Mouse (Mus musculus) MEL (cell line): ENCODE data around the gene Mbtd1. TPM values are rescaled to one million over a fixed set of nuclear protein-coding genes. Genes with fewer than 3 reads are reported as not detected.

Source experiments
- DNase-seq: peaks from one replicate; pipeline ENCODE4 v3.0.0; 2011; ENCODE audit warnings: low read depth, low spot score
- H3K27ac ChIP-seq: 2 replicates; pipeline ENCODE4 v1.5.1; 2012; ENCODE audit warnings: low read depth, mild to moderate bottlenecking, control low read depth, low read length, moderate library complexity; ENCODE audit not compliant: control insufficient read depth
- H3K27me3 ChIP-seq, 2 experiments: fragments of 150-350 bp in 1 of 2; sonication (generic) in 1 of 2; 2 replicates each; pipeline ENCODE4 v1.6.1; 2012; ENCODE audit warnings: low read length in 2 of 2, mild to moderate bottlenecking in 2 of 2, improper control_type of control experiment in 1 of 2, moderate library complexity in 1 of 2; ENCODE audit not compliant: insufficient read depth in 2 of 2, control insufficient read depth in 1 of 2
- H3K36me3 ChIP-seq, 2 experiments: 2 replicates each; pipeline ENCODE4 v1.6.1; 2012 to 2014; ENCODE audit warnings: low read length in 2 of 2, improper control_type of control experiment in 1 of 2, inconsistent platforms in 1 of 2, mild to moderate bottlenecking in 1 of 2; ENCODE audit not compliant: insufficient read depth in 2 of 2, control insufficient read depth in 1 of 2
- H3K4me1 ChIP-seq, 2 experiments: fragments of 150-350 bp in 1 of 2; sonication (generic) in 1 of 2; 2 replicates each; pipeline ENCODE4 v1.6.1; 2012; ENCODE audit warnings: low read length in 2 of 2, improper control_type of control experiment in 1 of 2, mild to moderate bottlenecking in 1 of 2; ENCODE audit not compliant: insufficient read depth in 2 of 2, control insufficient read depth in 1 of 2
- H3K4me3 ChIP-seq, 2 experiments: fragments of 150-350 bp in 1 of 2; sonication (generic) in 1 of 2; 2 replicates each; pipeline ENCODE4 v1.5.1; 2012; ENCODE audit warnings: low read depth in 2 of 2, low read length in 2 of 2, mild to moderate bottlenecking in 2 of 2, moderate library complexity in 2 of 2, control low read depth in 1 of 2, improper control_type of control experiment in 1 of 2; ENCODE audit not compliant: control insufficient read depth in 1 of 2, insufficient read depth in 1 of 2
- H3K79me2 ChIP-seq: 2 replicates; pipeline ENCODE4 v1.6.1; 2012; ENCODE audit warnings: mild to moderate bottlenecking, low read length, moderate library complexity; ENCODE audit not compliant: control insufficient read depth, poor library complexity, insufficient read depth
- H3K9ac ChIP-seq: 2 replicates; pipeline ENCODE4 v1.6.1; 2012; ENCODE audit warnings: low read depth, mild to moderate bottlenecking, control low read depth, low read length, moderate library complexity; ENCODE audit not compliant: control insufficient read depth, poor library complexity, severe bottlenecking
- H3K9me3 ChIP-seq: fragments of 150-350 bp; sonication (generic); replicated peaks from 2 replicates; pipeline ENCODE4 v1.6.1; 2012; ENCODE audit warnings: mild to moderate bottlenecking, low read length, improper control_type of control experiment, moderate library complexity; ENCODE audit not compliant: insufficient read depth
- BHLHE40 ChIP-seq: IDR thresholded peaks from 2 replicates; pipeline ENCODE4 v1.6.1; 2012; ENCODE audit warnings: low read depth, mild to moderate bottlenecking, inconsistent platforms, low read length, improper control_type of control experiment, borderline replicate concordance
- CHD1 ChIP-seq: IDR thresholded peaks from 2 replicates; pipeline ENCODE4 v1.6.1; 2012; ENCODE audit warnings: low read depth, mild to moderate bottlenecking, inconsistent platforms, low read length, improper control_type of control experiment
- CHD2 ChIP-seq: IDR thresholded peaks from 2 replicates; pipeline ENCODE4 v1.6.1; 2011; ENCODE audit warnings: low read length, improper control_type of control experiment
- E2F4 ChIP-seq: IDR thresholded peaks from 2 replicates; pipeline ENCODE4 v1.6.1; 2011; ENCODE audit warnings: low read depth, low read length, improper control_type of control experiment, borderline replicate concordance
- ELF1 ChIP-seq: IDR thresholded peaks from 2 replicates; pipeline ENCODE4 v1.6.1; 2014; ENCODE audit warnings: low read depth, mild to moderate bottlenecking, inconsistent platforms, low read length, improper control_type of control experiment, moderate library complexity
- GABPA ChIP-seq: IDR thresholded peaks from 2 replicates; pipeline ENCODE4 v1.6.1; 2012; ENCODE audit warnings: low read depth, mild to moderate bottlenecking, inconsistent platforms, low read length, improper control_type of control experiment, moderate library complexity
- JUND ChIP-seq: IDR thresholded peaks from 2 replicates; pipeline ENCODE4 v1.6.1; 2011; ENCODE audit warnings: low read depth, mild to moderate bottlenecking, improper control_type of control experiment, low read length
- KAT2A ChIP-seq: conservative IDR thresholded peaks from 2 replicates; pipeline ENCODE4 v1.6.1; 2012; ENCODE audit warnings: low read depth, low read length, improper control_type of control experiment, inconsistent platforms
- MAFK ChIP-seq: IDR thresholded peaks from 2 replicates; pipeline ENCODE4 v1.6.1; 2011; ENCODE audit warnings: low read depth, mild to moderate bottlenecking, low read length, improper control_type of control experiment, borderline replicate concordance
- MAX ChIP-seq: IDR thresholded peaks from 2 replicates; pipeline ENCODE4 v1.6.1; 2011; ENCODE audit warnings: low read length, improper control_type of control experiment
- MAZ ChIP-seq: IDR thresholded peaks from 2 replicates; pipeline ENCODE4 v1.6.1; 2012; ENCODE audit warnings: low read depth, mild to moderate bottlenecking, inconsistent platforms, low read length, improper control_type of control experiment
- MEF2A ChIP-seq: IDR thresholded peaks from 2 replicates; pipeline ENCODE4 v1.6.1; 2014; ENCODE audit warnings: low read depth, mild to moderate bottlenecking, inconsistent platforms, low read length, improper control_type of control experiment; ENCODE audit not compliant: poor library complexity, insufficient replicate concordance, severe bottlenecking; ENCODE audit errors: extremely low read depth
- MYB ChIP-seq: IDR thresholded peaks from 2 replicates; pipeline ENCODE4 v1.6.1; 2011; ENCODE audit warnings: mild to moderate bottlenecking, low read depth, low read length, improper control_type of control experiment
- NRF1 ChIP-seq: IDR thresholded peaks from 2 replicates; pipeline ENCODE4 v1.6.1; 2014; ENCODE audit warnings: low read depth, mild to moderate bottlenecking, inconsistent platforms, low read length, improper control_type of control experiment, moderate library complexity; ENCODE audit not compliant: poor library complexity, insufficient read depth, severe bottlenecking
- POLR2A ChIP-seq, 2 experiments: IDR thresholded peaks; 2 replicates each; pipeline ENCODE4 v1.6.1; 2011 to 2012; ENCODE audit warnings: low read length in 2 of 2, mild to moderate bottlenecking in 2 of 2, control low read depth in 1 of 2, improper control_type of control experiment in 1 of 2, low read depth in 1 of 2, moderate library complexity in 1 of 2; ENCODE audit not compliant: control insufficient read depth in 1 of 2, insufficient read depth in 1 of 2, poor library complexity in 1 of 2
- POLR2AphosphoS5 ChIP-seq: IDR thresholded peaks from 2 replicates; pipeline ENCODE4 v1.6.1; 2012; ENCODE audit warnings: low read depth, borderline replicate concordance, mild to moderate bottlenecking, inconsistent platforms, low read length, moderate library complexity, mixed read lengths
- RAD21 ChIP-seq: IDR thresholded peaks from 2 replicates; pipeline ENCODE4 v1.6.1; 2011; ENCODE audit warnings: mild to moderate bottlenecking, low read depth, low read length, improper control_type of control experiment
- SIN3A ChIP-seq: IDR thresholded peaks from 2 replicates; pipeline ENCODE4 v1.6.1; 2012; ENCODE audit warnings: low read length, improper control_type of control experiment, inconsistent platforms
- TAL1 ChIP-seq: IDR thresholded peaks from 2 replicates; pipeline ENCODE4 v1.6.1; 2012; ENCODE audit warnings: mild to moderate bottlenecking, inconsistent platforms, low read length, moderate library complexity, mixed read lengths
- TBP ChIP-seq: IDR thresholded peaks from 2 replicates; pipeline ENCODE4 v1.8.0; 2011; ENCODE audit warnings: low read depth, low read length, improper control_type of control experiment
- USF2 ChIP-seq, 2 experiments: IDR thresholded peaks; 2 replicates each; pipeline ENCODE4 v1.6.1; 2011 to 2012; ENCODE audit warnings: improper control_type of control experiment in 2 of 2, low read length in 2 of 2, borderline replicate concordance in 1 of 2, inconsistent platforms in 1 of 2, low read depth in 1 of 2, mild to moderate bottlenecking in 1 of 2; ENCODE audit not compliant: insufficient read depth in 1 of 2
- polyA plus RNA-seq, 2 experiments: library from polyadenylated mRNA; stranded (reverse) in 1 of 2; unstranded in 1 of 2; fragments of >175 nt in 1 of 2; fragments of >200 nt in 1 of 2; gene quantifications; 2 replicates each; pipeline versions ENCODE4 v1.2.1 to v1.2.4; 2012; ENCODE audit warnings: low replicate concordance in 2 of 2, low read depth in 1 of 2; ENCODE audit not compliant: insufficient read length in 2 of 2, insufficient read depth in 1 of 2, missing spikeins in 1 of 2
- total RNA-seq: library from RNA; depleted of rRNA; stranded (reverse); fragments of 300-350 nt; gene quantifications from 2 replicates; pipeline ENCODE4 v1.2.3, GENCODE M21; 2012

Gene Mbtd1
- total and polyA plus RNA-seq, 3 experiments, result 43.0 to 3,192 (median 51.8) TPM

- no peaks in the 10 kb centered on the region; a peak in 1 of 4 replicates for H3K4me1 ChIP-seq
- TF ChIP-seq GABPA, result no peak
- TF ChIP-seq TAL1, result no peak
- TF ChIP-seq MEF2A, result no peak
- TF ChIP-seq JUND, result no peak
- TF ChIP-seq CHD2, result no peak
- no peak for TF ChIP-seq NRF1
- no peak for TF ChIP-seq BHLHE40
- TF ChIP-seq CHD1, result no peak
- no peak for TF ChIP-seq MAX
- no peak for TF ChIP-seq TBP
- no peak for TF ChIP-seq MAFK
- no peak for TF ChIP-seq ELF1
- no peak for TF ChIP-seq KAT2A
- TF ChIP-seq SIN3A, result no peak
- TF ChIP-seq MYB, result no peak
- no peak overlapping the region for H3K27ac ChIP-seq
- no peak overlapping the region for H3K9ac ChIP-seq
- H3K79me2 ChIP-seq, result peaks cover 1% of the 10 kb centered on the region
- no peaks in the 10 kb centered on the region for H3K36me3 ChIP-seq
- H3K27me3 ChIP-seq, result peaks cover 2 to 3% of the 10 kb centered on the region in 2 experiments; a peak in 3 of 4 replicates
- no peaks in the 10 kb centered on the region for H3K9me3 ChIP-seq
- H3K4me3 ChIP-seq, result no peak overlapping the region
- no peak for DNase-seq
These were observed 87.3 kb downstream of the Mbtd1 start for GRCm38 (mm10) chr11:93972951-93973350.

DNA sequence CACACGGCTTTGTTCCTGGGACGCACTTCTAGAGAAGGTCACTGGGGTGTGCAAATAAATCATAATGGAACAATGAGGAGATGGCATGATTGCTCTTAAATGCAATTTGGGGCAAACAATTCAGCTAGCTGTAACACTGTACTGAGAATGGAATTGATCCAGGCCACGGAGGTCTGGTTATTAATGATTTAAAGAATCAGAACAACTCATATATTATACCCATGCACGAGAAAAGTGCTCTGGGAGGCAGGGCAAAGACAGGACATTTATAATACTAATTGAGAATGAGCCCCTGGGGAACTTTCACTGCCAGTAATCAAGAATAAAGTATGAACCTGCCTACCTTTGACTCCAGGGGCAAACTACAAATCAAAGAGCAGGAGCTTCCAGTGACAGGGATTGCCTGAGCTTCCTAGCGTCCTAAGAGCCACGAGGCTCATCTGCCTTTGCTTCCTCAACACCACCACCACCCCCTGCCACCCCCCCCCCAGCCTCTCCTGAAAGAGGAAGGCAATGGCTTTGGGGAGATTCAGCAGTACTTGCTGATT lies 93.9 kb downstream of the Mbtd1 start:
- Histone ChIP-seq H3K9me3 (no peaks in the 10 kb centered on the region), H3K4me1 (no peaks in the 10 kb centered on the region), H3K36me3 (no peaks in the 10 kb centered on the region), H3K79me2 (no peaks in the 10 kb centered on the region), H3K27me3 (no peaks in the 10 kb centered on the region; a peak in 1 of 4 replicates), H3K9ac (no peak overlapping the region), H3K4me3 (no peak overlapping the region), H3K27ac (no peak overlapping the region)
- DNase-seq, result no peak
- TF ChIP-seq JUND, result no peak
- TF ChIP-seq SIN3A, result no peak
- no peak for TF ChIP-seq TBP
- no peak for TF ChIP-seq POLR2AphosphoS5
- no peak for TF ChIP-seq MAZ
- no peak for TF ChIP-seq RAD21
- no peak for TF ChIP-seq USF2 (IDR thresholded peaks at IDR 0.05; ENCODE audit: borderline replicate concordance in 1 of 2, insufficient read depth in 1 of 2, low read depth in 1 of 2, low read length in 2 of 2)
- TF ChIP-seq E2F4, result no peak
- no peak for TF ChIP-seq POLR2A (IDR thresholded peaks at IDR 0.05; ENCODE audit: control insufficient read depth in 1 of 2, insufficient read depth in 1 of 2, low read depth in 1 of 2, low read length in 2 of 2, poor library complexity in 1 of 2)
